Mouse (Mus musculus) lung, postnatal 36 days (tissue): ENCODE measurements around the gene Cntfr.
A peak's percentile ranks its signal among the peaks of the same experiment; 100 is the strongest.

Experiments used
- DNase-seq: peaks from one replicate; pipeline ENCODE4 v3.0.0; 2022; ENCODE audit warnings: mixed read lengths

Cntfr gene

GRCm38 (mm10) chr4:41641199-41641822 is 55.6 kb downstream of the Cntfr start:
- DNase-seq = no peak

GRCm38 (mm10) chr4:41639913-41640507 is 56.9 kb downstream of the Cntfr start, which contains the start of gene Enho:
TSS of gene Enho (minus strand) at chr4:41640324.
- peak; percentile 95 for DNase-seq

GRCm38 (mm10) chr4:41639214-41639841 is 57.6 kb downstream of the Cntfr start:
- DNase-seq = no peak

- no peak for DNase-seq
Observed at GRCm38 (mm10) chr4:41638828-41639213, 58.1 kb downstream of the Cntfr start.

GRCm38 (mm10) chr4:41638186-41638731 is 58.6 kb downstream of the Cntfr start:
- no peak for DNase-seq

- no peak for DNase-seq
Observed at GRCm38 (mm10) chr4:41636882-41637635, 59.8 kb downstream of the Cntfr start.

GRCm38 (mm10) chr4:41636366-41636765 is 60.5 kb downstream of the Cntfr start:
- DNase-seq = peak; percentile 30

GRCm38 (mm10) chr4:41635906-41636305 is 61.0 kb downstream of the Cntfr start:
- no peak for DNase-seq

GRCm38 (mm10) chr4:41635224-41635623 is 61.7 kb downstream of the Cntfr start:
- DNase-seq = no peak

- DNase-seq = no peak
Observed at GRCm38 (mm10) chr4:41634631-41635030, 62.3 kb downstream of the Cntfr start.

- peak; percentile 66 for DNase-seq
Observed at GRCm38 (mm10) chr4:41633001-41633400, 63.9 kb downstream of the Cntfr start.

- peak; percentile 66 for DNase-seq
Observed at GRCm38 (mm10) chr4:41631390-41631789, 65.5 kb downstream of the Cntfr start.

GRCm38 (mm10) chr4:41630196-41630595 is 66.7 kb downstream of the Cntfr start:
- peak; percentile 22 for DNase-seq

- peak; percentile 47 for DNase-seq
Observed at GRCm38 (mm10) chr4:41628202-41628927, 68.5 kb downstream of the Cntfr start.

- DNase-seq = no peak
Observed at GRCm38 (mm10) chr4:41622071-41622470, 74.8 kb downstream of the Cntfr start.

GRCm38 (mm10) chr4:41618916-41619746 is 77.8 kb downstream of the Cntfr start:
- no peak for DNase-seq

- peak; percentile 60 for DNase-seq
Observed at GRCm38 (mm10) chr4:41615661-41616599, 81.0 kb downstream of the Cntfr start.

- DNase-seq = peak; percentile 88
Observed at GRCm38 (mm10) chr4:41614156-41614555, 82.7 kb downstream of the Cntfr start.

GRCm38 (mm10) chr4:41612166-41612565 is 84.7 kb downstream of the Cntfr start:
- no peak for DNase-seq

- peak; percentile 60 for DNase-seq
Observed at GRCm38 (mm10) chr4:41610594-41610980, 86.3 kb downstream of the Cntfr start.
